Mouse (Mus musculus): Measurements from ENCODE around the gene Vwa3b.

GRCm38 (mm10) chr1:37063053-37063452 is 36.7 kb downstream of the Vwa3b start:
- TF ChIP-seq POLR2A (IDR thresholded peaks at IDR 0.05; ENCODE audit: insufficient read length, low read depth), result no peak
- no peak for TF ChIP-seq USF1 (IDR thresholded peaks at IDR 0.05; ENCODE audit: low read depth)
- TF ChIP-seq TCF12 (IDR thresholded peaks at IDR 0.05; ENCODE audit: insufficient read depth, poor library complexity, severe bottlenecking), result no peak
- no peak for TF ChIP-seq SRF (IDR thresholded peaks at IDR 0.05; ENCODE audit: control insufficient read depth, insufficient read length, low read depth)
- TF ChIP-seq MAX (IDR thresholded peaks at IDR 0.05; ENCODE audit: low read depth), result no peak
- no peak for TF ChIP-seq CEBPB (IDR thresholded peaks at IDR 0.05; ENCODE audit: insufficient read depth, poor library complexity, severe bottlenecking)
- no peak for TF ChIP-seq E2F4 (IDR thresholded peaks at IDR 0.05; ENCODE audit: insufficient read depth)
- no peak for TF ChIP-seq POLR2AphosphoS2 (IDR thresholded peaks at IDR 0.05; ENCODE audit: insufficient read length, low read depth)
- no peak for TF ChIP-seq MYOD1 (IDR thresholded peaks at IDR 0.05; ENCODE audit: control insufficient read depth in 1 of 3, insufficient read length in 2 of 3, low read depth in 2 of 3)
- no peak for TF ChIP-seq MYOG (IDR thresholded peaks at IDR 0.05; ENCODE audit: control insufficient read depth in 1 of 3, insufficient read depth in 1 of 3, insufficient read length in 2 of 3, low read depth in 2 of 3)
- TF ChIP-seq REST (IDR thresholded peaks at IDR 0.05; ENCODE audit: insufficient read depth, insufficient read length), result no peak

All from myocyte (in vitro differentiated cells).